Mouse (Mus musculus) liver, embryonic 14.5 days (tissue): ENCODE measurements at regions not wholly inside any gene's neighbourhood (a gene's known extent, or its start where the extent isn't known, plus 50 kb on each side); places are given as distances from the start of the nearest gene placed in this dataset.

Experiments
- CTCF ChIP-seq: IDR thresholded peaks from 2 replicates; pipeline ENCODE4 v1.5.1; 2016; ENCODE audit warnings: antibody characterized with exemption, low read depth, control low read depth
- EP300 ChIP-seq: IDR thresholded peaks from 2 replicates; pipeline ENCODE4 v1.6.1; 2016; ENCODE audit warnings: antibody characterized with exemption, low read depth

GRCm38 (mm10) chr10:56831966-56832365, 454.8 kb downstream of the Gja1 start:
- no peak for TF ChIP-seq EP300
- TF ChIP-seq CTCF: no peak
